Mouse (Mus musculus): ENCODE measurements at regions not wholly inside any gene's neighbourhood (a gene's known extent, or its start where the extent isn't known, plus 50 kb on each side); places are given as distances from the start of the nearest gene placed in this dataset.

DNA sequence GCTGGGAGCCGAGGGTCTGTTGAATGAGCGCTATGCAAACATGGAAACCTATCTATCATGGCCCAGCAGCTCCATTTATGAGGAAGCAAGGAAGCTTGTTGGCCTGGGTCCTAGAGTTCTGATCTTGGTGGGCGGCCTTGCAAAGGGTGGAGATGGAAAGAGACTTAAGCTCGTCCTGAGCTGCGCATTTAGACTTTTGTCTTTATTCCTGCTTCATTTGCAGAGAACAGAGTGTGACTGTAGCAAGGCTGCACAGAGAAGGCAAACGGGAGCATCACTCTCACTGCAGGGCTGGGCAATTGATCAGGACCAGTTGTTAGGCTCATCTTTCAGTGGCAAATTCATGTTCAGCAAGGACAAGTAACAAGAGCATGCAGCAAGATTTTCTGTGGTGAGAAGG lies 177.2 kb downstream of the Plod2 start:
- 71% methylated on average over 6 of the region's 6 CpGs for WGBS
- no peaks in the 10 kb centered on the region for H3K4me1 ChIP-seq (ENCODE audit: control insufficient read depth, insufficient read depth, low read length)
- H3K9me3 ChIP-seq (ENCODE audit: control insufficient read depth, low read length): no peaks in the 10 kb centered on the region
- H3K36me3 ChIP-seq (ENCODE audit: control insufficient read depth, insufficient read depth, low read length): no peaks in the 10 kb centered on the region
- H3K27ac ChIP-seq (ENCODE audit: low read depth, low read length): no peak overlapping the region
- ATAC-seq (ENCODE audit: low read depth): no peak
- no peaks in the 10 kb centered on the region for H3K27me3 ChIP-seq (ENCODE audit: control insufficient read depth, insufficient read depth, low read length)
- no peak overlapping the region for H3K9ac ChIP-seq (replicated peaks; ENCODE audit: low read depth, low read length)
- no peak overlapping the region for H3K4me2 ChIP-seq (ENCODE audit: low read depth, low read length)
- no peak overlapping the region for H3K4me3 ChIP-seq (ENCODE audit: low read depth, low read length)

DNA sequence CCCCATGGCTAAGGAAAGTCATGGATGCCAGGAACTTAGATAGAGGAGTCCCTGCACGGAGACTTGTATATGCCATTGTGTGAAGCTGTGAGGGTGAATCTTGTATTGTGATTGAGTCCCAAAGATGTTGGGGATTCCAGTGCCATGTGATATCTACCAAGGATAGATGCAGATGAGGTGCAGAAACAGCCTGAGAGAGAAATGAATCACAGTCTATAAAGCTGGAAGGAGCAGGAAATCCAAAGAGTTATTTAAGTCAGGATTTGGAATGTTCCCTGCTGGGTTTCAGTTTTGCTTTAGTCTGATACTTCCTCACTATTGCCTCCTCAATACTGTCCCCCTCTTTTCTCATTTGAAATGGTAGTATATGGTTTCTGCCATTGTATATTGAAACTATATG lies 186.8 kb downstream of the Plod2 start:
- Histone ChIP-seq H3K9me3 (ENCODE audit: control insufficient read depth, low read length) (no peaks in the 10 kb centered on the region), H3K4me3 (ENCODE audit: low read depth, low read length) (no peak overlapping the region), H3K36me3 (ENCODE audit: control insufficient read depth, insufficient read depth, low read length) (no peaks in the 10 kb centered on the region), H3K27ac (ENCODE audit: low read depth, low read length) (no peak overlapping the region), H3K4me2 (ENCODE audit: low read depth, low read length) (no peak overlapping the region), H3K4me1 (ENCODE audit: control insufficient read depth, insufficient read depth, low read length) (no peaks in the 10 kb centered on the region), H3K9ac (replicated peaks; ENCODE audit: low read depth, low read length) (no peak overlapping the region), H3K27me3 (ENCODE audit: control insufficient read depth, insufficient read depth, low read length) (no peaks in the 10 kb centered on the region)
- no peak for ATAC-seq (ENCODE audit: low read depth)
- 81% methylated on average over 1 of the region's 1 CpGs for WGBS

DNA sequence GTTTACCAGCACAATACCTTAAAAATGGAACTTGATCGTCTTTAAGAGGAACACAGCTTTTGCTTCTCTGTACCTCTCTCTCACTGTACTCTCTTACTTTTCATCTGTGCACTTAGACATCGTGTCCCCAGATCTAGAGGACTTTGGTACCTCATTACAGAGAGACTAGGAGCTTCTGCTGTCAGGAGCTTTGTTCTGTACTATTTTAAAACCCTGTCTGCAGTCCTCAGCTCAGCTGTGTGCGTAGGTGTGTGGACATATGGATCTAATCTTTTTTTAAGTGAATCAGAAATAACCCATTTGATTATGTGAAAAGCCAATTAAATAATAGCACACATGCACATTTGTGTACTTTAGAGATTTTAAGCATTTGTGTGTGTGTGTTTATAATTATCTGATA lies 189.4 kb downstream of the Plod2 start:
- Histone ChIP-seq H3K4me3 (ENCODE audit: low read depth, low read length) (no peak overlapping the region), H3K27me3 (ENCODE audit: control insufficient read depth, insufficient read depth, low read length) (no peaks in the 10 kb centered on the region), H3K9ac (replicated peaks; ENCODE audit: low read depth, low read length) (no peak overlapping the region), H3K36me3 (ENCODE audit: control insufficient read depth, insufficient read depth, low read length) (no peaks in the 10 kb centered on the region), H3K9me3 (ENCODE audit: control insufficient read depth, low read length) (no peaks in the 10 kb centered on the region), H3K4me1 (ENCODE audit: control insufficient read depth, insufficient read depth, low read length) (no peaks in the 10 kb centered on the region), H3K27ac (ENCODE audit: low read depth, low read length) (no peak overlapping the region), H3K4me2 (ENCODE audit: low read depth, low read length) (no peak overlapping the region)
- 83% methylated on average over 3 of the region's 3 CpGs for WGBS
- no peak for ATAC-seq (ENCODE audit: low read depth)

DNA sequence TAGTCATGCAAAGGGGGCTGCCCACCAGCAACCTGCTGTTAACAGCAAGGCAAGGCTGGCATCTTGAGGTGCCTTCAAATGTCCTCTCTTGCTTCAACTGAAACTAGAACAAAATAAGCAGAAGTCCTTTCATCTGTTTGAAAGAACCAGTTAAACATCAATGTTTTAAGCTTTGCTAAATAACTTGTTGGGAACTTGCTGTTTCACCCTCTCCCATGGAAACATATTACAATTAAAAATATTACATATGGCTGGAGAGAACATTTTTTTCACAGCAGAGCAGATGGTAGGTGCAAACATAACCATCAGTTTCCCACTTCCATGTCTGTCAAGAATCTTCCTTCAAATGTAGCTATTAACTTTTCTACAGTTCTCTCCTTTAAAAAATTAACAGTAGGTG lies 225.5 kb downstream of the Plod2 start:
- no peak overlapping the region for H3K4me3 ChIP-seq (ENCODE audit: low read depth, low read length)
- no peaks in the 10 kb centered on the region for H3K27me3 ChIP-seq (ENCODE audit: control insufficient read depth, insufficient read depth, low read length)
- H3K36me3 ChIP-seq (ENCODE audit: control insufficient read depth, insufficient read depth, low read length): no peaks in the 10 kb centered on the region
- no peak for ATAC-seq (ENCODE audit: low read depth)
- H3K9me3 ChIP-seq (ENCODE audit: control insufficient read depth, low read length): no peaks in the 10 kb centered on the region
- no peak overlapping the region for H3K4me2 ChIP-seq (ENCODE audit: low read depth, low read length)
- H3K4me1 ChIP-seq (ENCODE audit: control insufficient read depth, insufficient read depth, low read length): no peaks in the 10 kb centered on the region
- H3K9ac ChIP-seq (replicated peaks; ENCODE audit: low read depth, low read length): no peak overlapping the region
- no peak overlapping the region for H3K27ac ChIP-seq (ENCODE audit: low read depth, low read length)

DNA sequence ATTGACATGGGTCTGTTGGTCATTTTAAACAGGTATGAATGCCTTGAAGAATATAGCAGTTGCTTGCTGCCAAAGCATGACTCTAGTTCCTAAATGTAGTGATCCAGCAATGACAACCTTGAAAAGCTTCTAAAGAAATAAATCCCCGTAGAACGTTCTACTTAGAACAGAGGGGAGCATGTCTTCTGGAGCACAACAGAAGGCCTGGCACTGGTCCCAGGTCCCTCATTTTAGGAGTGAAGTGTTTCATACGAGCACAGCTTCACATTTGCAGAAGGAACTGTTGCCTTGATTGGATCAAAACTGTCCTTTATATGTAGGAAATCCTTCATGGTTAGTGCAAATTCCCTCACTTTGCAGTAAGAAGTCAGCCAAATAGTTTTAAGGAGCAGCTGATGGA lies 226.4 kb downstream of the Plod2 start:
- ATAC-seq (ENCODE audit: low read depth): no peak
- Histone ChIP-seq H3K4me1 (ENCODE audit: control insufficient read depth, insufficient read depth, low read length) (no peaks in the 10 kb centered on the region), H3K4me3 (ENCODE audit: low read depth, low read length) (no peak overlapping the region), H3K4me2 (ENCODE audit: low read depth, low read length) (no peak overlapping the region), H3K27me3 (ENCODE audit: control insufficient read depth, insufficient read depth, low read length) (no peaks in the 10 kb centered on the region), H3K36me3 (ENCODE audit: control insufficient read depth, insufficient read depth, low read length) (no peaks in the 10 kb centered on the region), H3K9me3 (ENCODE audit: control insufficient read depth, low read length) (no peaks in the 10 kb centered on the region), H3K27ac (ENCODE audit: low read depth, low read length) (no peak overlapping the region), H3K9ac (replicated peaks; ENCODE audit: low read depth, low read length) (no peak overlapping the region)
- WGBS: 80% methylated on average over 3 of the region's 3 CpGs

DNA sequence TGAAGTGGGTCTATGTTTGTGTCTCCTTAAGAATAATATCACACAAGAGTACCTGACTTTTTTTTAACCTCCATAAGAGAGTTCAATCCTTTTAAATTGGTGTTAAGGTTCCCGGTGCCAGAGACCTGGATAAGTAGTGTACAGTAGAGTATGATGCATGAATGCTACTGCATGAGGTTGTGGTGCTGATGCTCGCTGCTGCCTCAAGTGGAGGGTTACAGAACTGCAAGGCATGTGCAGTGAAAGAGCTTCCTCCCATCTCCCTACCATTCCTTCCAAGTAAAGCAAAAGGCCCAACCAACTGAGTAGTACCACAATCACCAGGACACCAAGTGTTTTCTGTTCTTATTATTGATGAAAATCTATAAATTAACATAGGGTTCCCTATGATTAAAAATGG lies 227.5 kb downstream of the Plod2 start:
- Histone ChIP-seq H3K27me3 (ENCODE audit: control insufficient read depth, insufficient read depth, low read length) (no peaks in the 10 kb centered on the region), H3K4me2 (ENCODE audit: low read depth, low read length) (no peak overlapping the region), H3K4me1 (ENCODE audit: control insufficient read depth, insufficient read depth, low read length) (no peaks in the 10 kb centered on the region), H3K9me3 (ENCODE audit: control insufficient read depth, low read length) (no peaks in the 10 kb centered on the region), H3K27ac (ENCODE audit: low read depth, low read length) (no peak overlapping the region), H3K9ac (replicated peaks; ENCODE audit: low read depth, low read length) (no peak overlapping the region), H3K4me3 (ENCODE audit: low read depth, low read length) (no peak overlapping the region), H3K36me3 (ENCODE audit: control insufficient read depth, insufficient read depth, low read length) (no peaks in the 10 kb centered on the region)
- no peak for ATAC-seq (ENCODE audit: low read depth)
- 65% methylated on average over 2 of the region's 2 CpGs for WGBS

DNA sequence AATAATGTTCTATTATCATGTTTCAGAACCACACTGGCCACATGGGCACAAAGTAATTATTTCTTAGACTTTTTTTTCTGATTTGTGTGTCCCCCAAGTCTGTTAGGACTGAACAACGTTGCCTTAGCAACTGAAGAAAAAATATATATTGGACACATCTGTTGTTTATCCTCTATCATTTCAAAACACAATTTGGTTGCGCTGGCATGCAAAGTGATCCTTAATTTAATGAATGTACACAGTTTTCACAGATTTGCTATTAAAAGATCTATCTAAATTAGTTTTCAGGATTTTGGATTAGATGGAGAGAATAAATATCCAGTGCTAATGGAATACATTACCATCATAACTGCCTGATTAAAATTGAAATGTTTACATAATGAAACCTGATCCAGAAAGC lies 229.0 kb downstream of the Plod2 start:
- H3K27ac ChIP-seq (ENCODE audit: low read depth, low read length): no peak overlapping the region
- no peaks in the 10 kb centered on the region for H3K36me3 ChIP-seq (ENCODE audit: control insufficient read depth, insufficient read depth, low read length)
- 0 out of 2 replicates have a peak, but pooled peaks have one; percentile 31 for ATAC-seq (ENCODE audit: low read depth)
- no peaks in the 10 kb centered on the region for H3K9me3 ChIP-seq (ENCODE audit: control insufficient read depth, low read length)
- H3K4me1 ChIP-seq (ENCODE audit: control insufficient read depth, insufficient read depth, low read length): no peaks in the 10 kb centered on the region
- H3K9ac ChIP-seq (replicated peaks; ENCODE audit: low read depth, low read length): no peak overlapping the region
- no peaks in the 10 kb centered on the region for H3K27me3 ChIP-seq (ENCODE audit: control insufficient read depth, insufficient read depth, low read length)
- no peak overlapping the region for H3K4me2 ChIP-seq (ENCODE audit: low read depth, low read length)
- 58% methylated on average over 2 of the region's 2 CpGs for WGBS
- no peak overlapping the region for H3K4me3 ChIP-seq (ENCODE audit: low read depth, low read length)

DNA sequence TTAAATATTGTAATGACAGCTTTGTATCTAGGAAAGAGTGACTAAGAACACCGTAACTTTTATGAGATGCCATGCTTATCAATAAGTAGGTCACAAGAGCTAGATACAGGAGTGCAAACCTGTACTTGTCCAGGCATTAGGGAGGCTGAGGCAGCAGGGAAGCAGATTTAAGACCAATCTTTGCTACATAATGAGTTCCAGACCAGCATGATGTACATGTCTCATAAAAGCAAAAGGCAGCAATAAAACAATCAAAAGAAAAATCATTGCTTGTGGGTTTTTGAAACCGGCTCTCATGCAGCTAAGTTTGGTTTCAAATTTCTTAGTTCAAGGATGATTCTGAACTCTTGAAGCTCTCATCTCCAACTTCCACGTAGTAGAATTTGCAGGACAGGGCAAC lies 229.7 kb downstream of the Plod2 start:
- Histone ChIP-seq H3K27me3 (ENCODE audit: control insufficient read depth, insufficient read depth, low read length) (no peaks in the 10 kb centered on the region), H3K4me2 (ENCODE audit: low read depth, low read length) (no peak overlapping the region), H3K27ac (ENCODE audit: low read depth, low read length) (no peak overlapping the region), H3K36me3 (ENCODE audit: control insufficient read depth, insufficient read depth, low read length) (no peaks in the 10 kb centered on the region), H3K9ac (replicated peaks; ENCODE audit: low read depth, low read length) (no peak overlapping the region), H3K9me3 (ENCODE audit: control insufficient read depth, low read length) (no peaks in the 10 kb centered on the region), H3K4me3 (ENCODE audit: low read depth, low read length) (no peak overlapping the region), H3K4me1 (ENCODE audit: control insufficient read depth, insufficient read depth, low read length) (no peaks in the 10 kb centered on the region)
- 58% methylated on average over 3 of the region's 3 CpGs for WGBS
- no peak for ATAC-seq (ENCODE audit: low read depth)

DNA sequence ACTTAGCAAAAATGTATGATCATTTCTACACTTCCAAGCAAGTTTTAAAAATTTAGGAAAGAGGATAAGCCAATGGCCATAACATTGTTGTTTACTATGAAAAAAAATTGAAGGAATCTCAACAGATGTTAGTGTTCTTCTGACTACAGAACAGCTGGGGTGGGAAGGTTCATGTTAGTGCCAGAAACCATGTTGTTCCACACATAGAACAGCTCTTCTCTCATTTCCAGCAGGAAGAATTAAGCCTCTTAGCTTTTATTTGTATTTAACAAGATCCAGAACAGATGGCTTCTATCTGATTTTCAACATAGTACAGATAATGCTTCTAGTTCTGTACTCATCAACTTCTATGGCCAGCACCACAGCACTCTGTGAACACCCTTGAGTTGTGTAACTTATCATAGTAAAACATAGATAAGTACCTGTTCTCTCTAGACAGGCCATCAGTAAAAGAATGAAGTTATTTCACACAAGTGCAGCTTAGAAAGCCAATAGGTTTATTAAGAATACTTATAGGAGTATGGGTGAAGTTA lies 241.0 kb downstream of the Plod2 start:
- H3K9ac ChIP-seq (replicated peaks; ENCODE audit: low read depth, low read length): no peak overlapping the region
- H3K27ac ChIP-seq (ENCODE audit: low read depth, low read length): no peak overlapping the region
- no peaks in the 10 kb centered on the region for H3K9me3 ChIP-seq (ENCODE audit: control insufficient read depth, low read length)
- no peak overlapping the region for H3K4me2 ChIP-seq (ENCODE audit: low read depth, low read length)
- H3K4me1 ChIP-seq (ENCODE audit: control insufficient read depth, insufficient read depth, low read length): no peaks in the 10 kb centered on the region
- no peaks in the 10 kb centered on the region for H3K27me3 ChIP-seq (ENCODE audit: control insufficient read depth, insufficient read depth, low read length)
- no peaks in the 10 kb centered on the region for H3K36me3 ChIP-seq (ENCODE audit: control insufficient read depth, insufficient read depth, low read length)
- no peak for ATAC-seq (ENCODE audit: low read depth)
- no peak overlapping the region for H3K4me3 ChIP-seq (ENCODE audit: low read depth, low read length)

DNA sequence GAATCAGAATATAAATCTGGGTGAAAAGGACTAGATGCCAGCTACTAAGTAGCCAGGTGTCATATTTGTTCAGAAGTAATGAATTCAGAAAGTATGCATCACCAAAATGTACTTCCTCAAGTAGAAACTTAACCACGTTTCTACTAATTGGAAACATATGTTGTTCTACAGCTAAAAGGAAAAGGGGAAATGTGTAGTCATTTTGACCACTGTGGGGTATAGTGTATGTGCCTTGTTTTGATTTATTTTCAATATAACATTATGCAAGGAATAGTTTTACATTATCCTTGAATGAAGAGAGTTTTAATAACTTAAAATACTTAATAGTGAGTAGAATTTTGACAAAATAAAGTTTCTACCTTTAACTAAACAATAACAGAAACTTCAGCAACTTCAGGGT lies 257.7 kb downstream of the Plod2 start:
- ATAC-seq (ENCODE audit: low read depth): no peak
- WGBS: 56% methylated on average over 1 of the region's 1 CpGs
- Histone ChIP-seq H3K27ac (ENCODE audit: low read depth, low read length) (no peak overlapping the region), H3K27me3 (ENCODE audit: control insufficient read depth, insufficient read depth, low read length) (no peaks in the 10 kb centered on the region), H3K4me1 (ENCODE audit: control insufficient read depth, insufficient read depth, low read length) (no peaks in the 10 kb centered on the region), H3K4me2 (ENCODE audit: low read depth, low read length) (no peak overlapping the region), H3K4me3 (ENCODE audit: low read depth, low read length) (no peak overlapping the region), H3K9ac (replicated peaks; ENCODE audit: low read depth, low read length) (no peak overlapping the region), H3K36me3 (ENCODE audit: control insufficient read depth, insufficient read depth, low read length) (no peaks in the 10 kb centered on the region), H3K9me3 (ENCODE audit: control insufficient read depth, low read length) (no peaks in the 10 kb centered on the region)
